ENCODE assay signal across 23 mouse cellular contexts in genomic region chr2:180681225-180681624, GRCm38 (mm10). TPM values are rescaled to one million over a fixed set of nuclear protein-coding genes. Genes with fewer than 3 reads are reported as not detected.
"Had no signal": no experiment of that assay in that cellular context is flagged by ENCODE, and none has a peak within 500 bp of the region (broad histone marks: within the 10 kb centered on the region; RNA-seq: fewer than 3 reads in every experiment).

No protein-coding gene starts in this region.

- H3K4me1 ChIP-seq: kidney, embryonic 15.5 days; midbrain, embryonic 12.5 days; neural tube, embryonic 12.5 days; neural tube, embryonic 15.5 days had no signal

- H3K4me3 ChIP-seq: kidney, embryonic 15.5 days; left cerebral cortex, adult 2 months; midbrain, embryonic 12.5 days; neural tube, embryonic 12.5 days; neural tube, embryonic 15.5 days had no signal

- H3K27me3 ChIP-seq: kidney, embryonic 15.5 days; midbrain, embryonic 12.5 days; neural tube, embryonic 12.5 days; neural tube, embryonic 15.5 days had no signal

- H3K27ac ChIP-seq: kidney, embryonic 15.5 days; left cerebral cortex, adult 2 months; liver, embryonic 14.5 days; macrophage; midbrain, embryonic 12.5 days; neural tube, embryonic 12.5 days; neural tube, embryonic 15.5 days; stomach, postnatal 0 days had no signal

- DNase-seq: kidney, adult 8-10 months; kidney, postnatal 10 days; kidney, postnatal 36 days; layer of hippocampus, postnatal 36 days; lung, embryonic 14.5 days; right cerebral cortex, adult 18-20 months; right cerebral cortex, postnatal 14 days; right cerebral cortex, postnatal 4 days; thymus, adult 18-20 months; thymus, postnatal 36 days had no signal

- H3K9ac ChIP-seq: kidney, embryonic 15.5 days; liver, embryonic 14.5 days; lung, embryonic 14.5 days; midbrain, embryonic 12.5 days; neural tube, embryonic 12.5 days; neural tube, embryonic 15.5 days had no signal

- H3K4me2 ChIP-seq: kidney, embryonic 15.5 days; liver, embryonic 11.5 days; lung, embryonic 14.5 days; midbrain, embryonic 12.5 days; neural tube, embryonic 12.5 days; neural tube, embryonic 15.5 days had no signal

- H3K9me3 ChIP-seq: kidney, embryonic 15.5 days; midbrain, embryonic 12.5 days; neural tube, embryonic 12.5 days; neural tube, embryonic 15.5 days had no signal

- ATAC-seq: intestine, postnatal 0 days; lung, postnatal 0 days; midbrain, embryonic 16.5 days had no signal

RNA-seq across cellular contexts. Expression of gene Tcfl5, which starts 38.7 kb away (rescaled TPM):
- total RNA-seq: megakaryocyte, adult 5-6 weeks had no signal
- polyA plus RNA-seq: lung, postnatal 0 days; macrophage had no signal
